Comparison of ENCODE assay signal across 21 mouse cellular contexts in the genomic region with DNA sequence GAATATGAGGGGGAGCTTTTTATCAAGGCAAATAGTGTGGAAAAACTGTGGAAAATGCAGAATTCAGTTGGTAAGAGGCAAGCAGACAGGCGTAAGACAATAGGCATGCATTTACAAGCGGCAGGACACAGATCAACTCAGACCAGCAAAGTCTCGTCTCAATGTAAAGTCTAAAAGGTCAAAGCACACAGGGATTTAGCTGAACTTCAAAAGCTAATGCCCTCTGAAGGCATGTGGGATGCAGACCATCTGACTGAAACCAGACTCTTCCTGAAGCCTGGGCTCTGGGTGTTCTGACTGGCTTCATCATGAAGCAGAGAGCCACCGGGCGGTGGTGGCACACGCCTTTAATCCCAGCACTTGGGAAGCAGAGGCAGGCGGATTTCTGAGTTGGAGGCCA. TPM values are rescaled to one million over a fixed set of nuclear protein-coding genes. Genes with fewer than 3 reads are reported as not detected.
A peak's percentile ranks its signal among the peaks of the same experiment; 100 is the strongest.
DNase-seq lines count a peak whose midpoint lies in the region; ATAC-seq and TF ChIP-seq lines count a peak whose summit lies in the region.
"Had no signal": no experiment of that assay in that cellular context is flagged by ENCODE, and none has a peak within 500 bp of the region (broad histone marks: within the 10 kb centered on the region; RNA-seq: fewer than 3 reads in every experiment).

No protein-coding gene starts in this region.

- H3K4me3 ChIP-seq in heart, embryonic 16.5 days (ENCODE audit: low read length), result no peak overlapping the region
- H3K4me3 ChIP-seq in lung, embryonic 14.5 days (ENCODE audit: low read depth, low read length), result no peak overlapping the region
- H3K4me3 ChIP-seq in lung, adult 2 months (replicated peaks; ENCODE audit: extremely low read depth, low read depth, low read length), result no peak overlapping the region
- peak overlapping the region; percentile 35 for H3K4me3 ChIP-seq in E14TG2a.4 (replicated peaks; ENCODE audit: low read length)
- no peak overlapping the region for H3K4me3 ChIP-seq in stomach, embryonic 15.5 days (replicated peaks)
- H3K4me3 ChIP-seq: embryonic facial prominence, embryonic 15.5 days; erythroblast, embryonic 14.5 days; forebrain, embryonic 10.5 days; hindbrain, embryonic 13.5 days had no signal

- no peak overlapping the region for H3K9ac ChIP-seq in heart, embryonic 16.5 days (ENCODE audit: low read length)
- H3K9ac ChIP-seq in lung, embryonic 14.5 days, result no peak overlapping the region
- no peak overlapping the region for H3K9ac ChIP-seq in stomach, embryonic 15.5 days
- H3K9ac ChIP-seq: embryonic facial prominence, embryonic 15.5 days; hindbrain, embryonic 13.5 days had no signal

- TF ChIP-seq POLR2A in lung, adult 2 months (IDR thresholded peaks at IDR 0.05; ENCODE audit: borderline replicate concordance, extremely low read depth, low read depth, low read length), result no peak

- peaks cover 12% of the 10 kb centered on the region for H3K4me1 ChIP-seq in heart, embryonic 16.5 days (ENCODE audit: control insufficient read depth, insufficient read depth, low read length)
- H3K4me1 ChIP-seq in lung, embryonic 14.5 days (ENCODE audit: insufficient read depth), result no peaks in the 10 kb centered on the region
- H3K4me1 ChIP-seq in lung, adult 2 months (ENCODE audit: control insufficient read depth, insufficient read depth, low read length), result peaks cover 2% of the 10 kb centered on the region
- H3K4me1 ChIP-seq in E14TG2a.4 (replicated peaks; ENCODE audit: low read depth, low read length), result peaks cover 88% of the 10 kb centered on the region
- H3K4me1 ChIP-seq in stomach, embryonic 15.5 days, result no peaks in the 10 kb centered on the region
- H3K4me1 ChIP-seq: embryonic facial prominence, embryonic 15.5 days; forebrain, embryonic 10.5 days had no signal

- no peak for ATAC-seq in heart, embryonic 16.5 days (replicated peaks; ENCODE audit: extremely low read depth, insufficient read depth, low FRiP score)
- no peak for ATAC-seq in lung, embryonic 14.5 days (ENCODE audit: insufficient read depth)
- no peak for ATAC-seq in stomach, embryonic 15.5 days (ENCODE audit: insufficient read depth, low FRiP score, low read depth)
- ATAC-seq: forebrain, embryonic 14.5 days; hindbrain, postnatal 0 days; Patski had no signal

- H3K27me3 ChIP-seq in heart, embryonic 16.5 days (ENCODE audit: control insufficient read depth, insufficient read depth, low read length), result no peaks in the 10 kb centered on the region
- H3K27me3 ChIP-seq in lung, embryonic 14.5 days (ENCODE audit: insufficient read depth, low read length), result no peaks in the 10 kb centered on the region
- H3K27me3 ChIP-seq in E14TG2a.4 (ENCODE audit: insufficient read depth, low read length), result no peaks in the 10 kb centered on the region
- no peaks in the 10 kb centered on the region for H3K27me3 ChIP-seq in stomach, embryonic 15.5 days (replicated peaks)
- H3K27me3 ChIP-seq: embryonic facial prominence, embryonic 15.5 days; hindbrain, embryonic 13.5 days; Patski had no signal

- H3K27ac ChIP-seq in heart, embryonic 16.5 days (ENCODE audit: low read length), result 0 out of 2 replicates have a peak overlapping the region, but pooled peaks have one; percentile 21
- H3K27ac ChIP-seq in lung, embryonic 14.5 days (ENCODE audit: low read depth), result peak overlapping the region; percentile 43; the same call in 1 of the 2 replicates
- 0 out of 2 replicates have a peak overlapping the region, but pooled peaks have one; percentile 26 for H3K27ac ChIP-seq in stomach, embryonic 15.5 days
- H3K27ac ChIP-seq: embryonic facial prominence, embryonic 15.5 days; forebrain, embryonic 10.5 days; hindbrain, embryonic 13.5 days; hindbrain, postnatal 0 days had no signal

- H3K4me2 ChIP-seq in heart, embryonic 16.5 days (ENCODE audit: low read depth, low read length), result no peak overlapping the region
- no peak overlapping the region for H3K4me2 ChIP-seq in lung, embryonic 14.5 days
- H3K4me2 ChIP-seq in stomach, embryonic 15.5 days, result no peak overlapping the region
- H3K4me2 ChIP-seq: embryonic facial prominence, embryonic 15.5 days; heart, embryonic 11.5 days; hindbrain, embryonic 13.5 days had no signal

- DNase-seq in heart, adult 9 months (ENCODE audit: low spot score in 2 of 2), result no peak
- DNase-seq in lung, embryonic 14.5 days, result no peak
- DNase-seq in lung, adult 2 months, result no peak
- no peak for DNase-seq in retina, embryonic 14.5 days (ENCODE audit: low spot score)
- DNase-seq in layer of hippocampus, adult 9-11 months, result no peak
- DNase-seq: adrenal gland, adult 8-10 months; cerebellum, adult 2 months; cerebellum, postnatal 14 days; embryo, embryonic 11 days; gastrocnemius, postnatal 36 days had no signal

- TF ChIP-seq CTCF in lung, embryonic 14.5 days (IDR thresholded peaks at IDR 0.05; ENCODE audit: low read depth), result no peak
- no peak for TF ChIP-seq CTCF in lung, adult 2 months (IDR thresholded peaks at IDR 0.05; ENCODE audit: insufficient read depth, low read length)
- no peak for TF ChIP-seq CTCF in E14TG2a.4 (conservative IDR thresholded peaks at IDR 0.05; ENCODE audit: low read length)

- no peaks in the 10 kb centered on the region for H3K9me3 ChIP-seq in heart, embryonic 16.5 days (replicated peaks; ENCODE audit: control insufficient read depth, low read length)
- H3K9me3 ChIP-seq in lung, embryonic 14.5 days (ENCODE audit: low read depth, low read length), result no peaks in the 10 kb centered on the region
- no peaks in the 10 kb centered on the region for H3K9me3 ChIP-seq in E14TG2a.4 (ENCODE audit: low read length)
- no peaks in the 10 kb centered on the region for H3K9me3 ChIP-seq in stomach, embryonic 15.5 days
- H3K9me3 ChIP-seq: embryonic facial prominence, embryonic 15.5 days; forebrain, embryonic 10.5 days; hindbrain, embryonic 13.5 days had no signal

- 89% methylated on average over 7 of the region's 7 CpGs for WGBS in heart, embryonic 16.5 days
- WGBS in lung, embryonic 14.5 days, result 75% methylated on average over 7 of the region's 7 CpGs
- 86% methylated on average over 7 of the region's 7 CpGs for WGBS in lung, adult 2 months
- 77% methylated on average over 7 of the region's 7 CpGs for WGBS in stomach, embryonic 15.5 days

- H3K36me3 ChIP-seq in heart, embryonic 16.5 days (ENCODE audit: control insufficient read depth, insufficient read depth), result peaks cover 10% of the 10 kb centered on the region
- H3K36me3 ChIP-seq in lung, embryonic 14.5 days (ENCODE audit: insufficient read depth), result 0 out of 2 replicates have a peak, but pooled peaks cover 12% of the 10 kb centered on the region
- peaks cover 82% of the 10 kb centered on the region for H3K36me3 ChIP-seq in E14TG2a.4 (ENCODE audit: insufficient read depth, low read length)
- peaks cover 3% of the 10 kb centered on the region; the same call in 1 of the 2 replicates for H3K36me3 ChIP-seq in stomach, embryonic 15.5 days

RNA-seq across cellular contexts. Expression of a gene that starts 27.6 kb away (rescaled TPM):
- polyA plus RNA-seq in heart, embryonic 16.5 days (2015; fragmentation: Nextera tagmentation; extraction: Ambion mirVana), result 3.0 and 3.6 TPM in 2 replicates
- polyA plus RNA-seq in lung, embryonic 14.5 days (2014; fragmentation: Nextera tagmentation; extraction: Ambion mirVana), result 4.9 and 5.2 TPM in 2 replicates
- 7.3 and 10.8 TPM in 2 replicates for polyA plus RNA-seq in lung, adult 2 months (2012; rRNA removed)
- polyA plus RNA-seq in stomach, embryonic 15.5 days (2015; fragmentation: Nextera tagmentation; extraction: Ambion mirVana), result 5.8 and 6.1 TPM in 2 replicates

RNA-seq across cellular contexts. Expression of a gene that starts 59.2 kb away (rescaled TPM):
- polyA plus RNA-seq in heart, embryonic 16.5 days (2015; fragmentation: Nextera tagmentation; extraction: Ambion mirVana), result 6.6 and 7.8 TPM in 2 replicates
- 17.3 and 17.6 TPM in 2 replicates for polyA plus RNA-seq in lung, embryonic 14.5 days (2014; fragmentation: Nextera tagmentation; extraction: Ambion mirVana)
- 6.7 and 11.4 TPM in 2 replicates for polyA plus RNA-seq in lung, adult 2 months (2012; rRNA removed)
- polyA plus RNA-seq in stomach, embryonic 15.5 days (2015; fragmentation: Nextera tagmentation; extraction: Ambion mirVana), result 8.7 and 10.7 TPM in 2 replicates
